Mouse (Mus musculus) testis, adult 2 months (tissue): ENCODE data around the gene Ltv1.

Experiments used
- CTCF ChIP-seq: fragments of 200-500 bp; IDR thresholded peaks from 2 replicates; pipeline ENCODE4 v1.5.1; 2012; ENCODE audit warnings: low read depth, mild to moderate bottlenecking, inconsistent platforms, low read length, moderate library complexity; ENCODE audit not compliant: control insufficient read depth, insufficient read depth, insufficient replicate concordance
- POLR2A ChIP-seq: fragments of 200-500 bp; IDR thresholded peaks from 2 replicates; pipeline ENCODE4 v1.6.1; 2012; ENCODE audit warnings: low read depth, mild to moderate bottlenecking, inconsistent platforms, low read length, moderate library complexity; ENCODE audit not compliant: control insufficient read depth

- no peak for TF ChIP-seq POLR2A
- TF ChIP-seq CTCF: no peak
These were observed 4.0 kb upstream of the Ltv1 start for GRCm38 (mm10) chr10:13196872-13197507.
